Mouse (Mus musculus) heart, postnatal 25 days (tissue): ENCODE measurements around the gene Xdh. TPM values are rescaled to one million over a fixed set of nuclear protein-coding genes. Genes with fewer than 3 reads are reported as not detected.

Source experiments
- DNase-seq: peaks from one replicate; pipeline ENCODE4 v3.0.0; 2022; ENCODE audit warnings: low spot score
- intact Hi-C: fragments of 180-260 bp; cut with DNase I; formaldehyde crosslinking; loops from one replicate; pipeline ENCODE4 v1.15.1; 2025
- total RNA-seq, 2 experiments: library from RNA; stranded (reverse); gene quantifications; 2 replicates each; pipeline ENCODE4 v1.2.3; 2021

The Xdh gene
- total RNA-seq, 2 experiments from 2014 or later: 88.2 to 109 TPM

GRCm38 (mm10) chr17:73944661-73945060, 5.3 kb downstream of the Xdh start:
- no peak for DNase-seq
- intact Hi-C loops: no loop called here

DNA sequence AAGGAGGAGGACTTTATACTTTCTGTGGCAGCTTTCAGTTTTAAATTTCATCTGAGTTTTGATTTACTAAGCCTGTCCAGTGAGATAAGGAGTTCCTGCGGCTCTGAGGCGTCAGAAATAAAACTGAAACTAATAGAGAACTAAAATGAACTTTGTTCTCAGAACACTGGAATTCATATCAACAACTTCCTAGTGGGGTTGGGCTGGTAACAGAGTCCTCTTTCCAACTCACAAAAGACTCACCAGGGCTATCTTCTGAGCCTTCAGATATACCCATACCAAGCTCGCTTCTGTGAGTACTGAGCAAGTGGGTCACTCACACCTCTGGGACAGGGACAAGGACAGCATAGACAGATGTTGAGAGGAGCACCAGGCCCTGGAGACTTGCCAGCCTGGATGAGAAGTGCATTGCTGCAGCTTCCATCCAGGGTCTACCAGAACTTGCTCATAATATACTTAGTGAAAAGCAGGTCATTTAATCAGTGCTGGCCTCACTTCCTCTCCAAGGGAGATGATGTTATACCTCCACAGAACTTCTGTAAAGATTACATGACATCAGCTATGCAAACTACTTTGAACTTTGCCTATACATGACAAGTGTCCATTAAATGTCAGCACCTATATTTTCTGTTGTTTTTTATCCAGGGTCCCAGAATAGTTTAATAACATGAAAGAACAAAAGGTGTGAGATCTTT, 7.6 kb downstream of the Xdh start:
- no peak for DNase-seq
- intact Hi-C loops: no loop called here

GRCm38 (mm10) chr17:73941816-73942215, 8.2 kb downstream of the Xdh start:
- no peak for DNase-seq
- intact Hi-C loops: no loop called here

- DNase-seq: no peak
- intact Hi-C loops: no loop called here
Observed at GRCm38 (mm10) chr17:73937073-73937472, 12.9 kb downstream of the Xdh start.

- intact Hi-C loops: no loop called here
- DNase-seq: no peak
Observed at GRCm38 (mm10) chr17:73935163-73935562, 14.8 kb downstream of the Xdh start.

DNA sequence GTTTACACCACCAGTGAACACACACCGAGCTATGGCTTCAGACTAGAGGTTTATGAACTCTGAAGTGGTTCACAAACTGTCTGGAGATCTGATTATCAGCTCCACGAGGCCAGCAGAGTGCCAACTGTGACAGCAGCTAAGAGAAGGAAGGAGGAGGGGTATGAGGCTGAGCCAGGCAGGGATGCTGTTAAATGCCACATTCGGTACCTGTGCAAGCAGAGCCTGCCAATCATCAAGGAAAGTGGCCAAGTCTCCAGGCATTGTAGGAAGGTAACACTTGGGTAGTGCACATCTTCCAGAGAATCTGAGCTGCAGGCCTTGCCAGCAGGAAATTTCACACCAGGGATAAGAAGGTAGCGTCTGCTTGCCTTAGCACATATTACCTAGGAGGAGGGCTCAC, 15.7 kb downstream of the Xdh start:
- no peak for DNase-seq
- intact Hi-C loops: no loop called here

GRCm38 (mm10) chr17:73933616-73934015, 16.4 kb downstream of the Xdh start:
- intact Hi-C loops: no loop called here
- DNase-seq: no peak

DNA sequence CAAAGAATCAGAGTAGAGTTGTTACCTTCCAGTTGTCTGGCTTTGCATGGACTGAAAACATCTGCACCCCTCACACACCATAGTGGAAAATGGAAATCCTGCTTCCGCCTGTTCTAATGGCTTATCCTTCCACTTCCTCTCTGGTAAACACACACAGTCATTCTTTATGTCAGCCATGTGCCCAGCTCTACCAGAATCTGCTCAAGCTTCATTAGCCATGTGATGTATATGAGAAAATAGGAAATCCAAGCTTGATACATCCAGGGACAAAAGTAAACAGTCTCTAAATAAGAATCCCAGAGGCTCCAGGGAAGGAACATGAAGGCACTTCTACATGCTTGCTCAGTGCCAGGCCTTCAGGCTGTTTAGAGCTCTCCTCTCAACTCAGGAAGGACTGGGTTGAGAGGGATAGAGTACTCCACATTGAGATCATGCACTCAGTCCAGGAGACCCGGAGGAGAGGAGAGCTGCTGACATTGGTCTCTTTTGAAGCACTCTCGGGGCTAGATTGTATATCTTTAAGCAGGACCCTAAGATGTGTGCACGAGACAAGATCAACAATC, 17.4 kb downstream of the Xdh start:
- intact Hi-C loops: no loop called here
- no peak for DNase-seq

- intact Hi-C loops: no loop called here
- no peak for DNase-seq
Observed at GRCm38 (mm10) chr17:73919520-73919919, 30.5 kb downstream of the Xdh start.

DNA sequence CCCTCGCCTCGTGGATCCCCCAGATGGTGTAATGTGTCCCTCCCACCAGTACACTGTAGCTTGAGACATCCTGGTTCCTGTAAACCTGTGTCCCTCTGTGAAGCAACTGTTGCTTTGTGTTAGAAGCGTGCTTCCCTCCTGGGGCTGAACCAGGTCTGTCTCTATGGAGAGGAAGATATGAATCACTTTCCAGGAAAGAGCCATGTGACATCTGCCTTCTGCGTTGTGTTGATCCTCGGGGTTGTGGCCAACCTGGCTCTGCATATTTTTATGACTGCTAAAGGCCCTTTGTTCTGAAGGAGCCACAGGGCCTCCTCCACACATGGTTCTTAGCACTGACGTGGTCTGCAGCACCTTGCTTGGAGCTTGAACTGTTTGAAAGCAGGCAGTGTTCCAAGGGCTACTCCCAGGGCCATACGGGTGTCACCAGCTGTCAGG, 31.0 kb downstream of the Xdh start:
- intact Hi-C loops: no loop called here
- no peak for DNase-seq

GRCm38 (mm10) chr17:73918138-73918537, 31.9 kb downstream of the Xdh start:
- intact Hi-C loops: no loop called here
- no peak for DNase-seq

DNA sequence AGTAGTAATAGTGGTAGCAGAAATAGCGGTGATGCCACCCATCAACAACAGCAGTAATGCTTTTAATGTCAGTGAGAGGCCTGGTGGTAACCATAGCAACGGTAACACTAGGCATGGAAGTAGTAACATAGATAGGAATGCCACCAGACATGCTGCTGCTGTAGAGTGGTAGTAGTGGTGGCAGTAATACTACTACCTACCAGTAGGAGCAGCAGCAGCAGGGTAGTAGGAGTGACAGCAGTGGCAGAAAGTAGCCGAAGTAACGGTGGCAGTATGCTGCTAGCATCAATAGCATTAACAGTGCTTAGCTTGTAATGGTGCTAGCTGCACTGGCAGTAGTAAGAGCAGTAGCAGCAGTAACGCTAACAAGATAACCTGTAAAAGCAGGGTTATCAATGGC, 32.3 kb downstream of the Xdh start:
- DNase-seq: no peak
- intact Hi-C loops: no loop called here

GRCm38 (mm10) chr17:73914730-73915129, 35.3 kb downstream of the Xdh start:
- no peak for DNase-seq
- intact Hi-C loops: no loop called here

DNA sequence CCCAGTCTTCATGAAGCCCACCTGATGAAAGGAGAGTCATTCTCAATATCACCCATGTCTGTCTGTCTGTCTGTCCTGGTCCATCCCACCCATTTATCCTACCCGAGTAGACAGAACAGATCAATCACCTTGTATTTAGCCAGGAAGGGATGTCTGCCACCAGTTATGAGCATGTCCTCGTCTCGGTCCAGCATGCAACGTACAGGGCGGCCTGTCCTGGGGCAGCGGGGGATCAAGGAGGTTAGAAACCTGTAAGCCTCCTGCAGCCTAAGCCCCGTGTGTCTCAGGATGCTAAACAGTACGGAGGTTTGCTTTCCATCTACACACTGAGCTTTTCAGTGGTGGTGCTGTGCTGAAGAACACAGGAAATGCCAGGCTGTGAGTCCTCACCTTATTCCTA, 43.9 kb downstream of the Xdh start:
- intact Hi-C loops: no loop called here

DNA sequence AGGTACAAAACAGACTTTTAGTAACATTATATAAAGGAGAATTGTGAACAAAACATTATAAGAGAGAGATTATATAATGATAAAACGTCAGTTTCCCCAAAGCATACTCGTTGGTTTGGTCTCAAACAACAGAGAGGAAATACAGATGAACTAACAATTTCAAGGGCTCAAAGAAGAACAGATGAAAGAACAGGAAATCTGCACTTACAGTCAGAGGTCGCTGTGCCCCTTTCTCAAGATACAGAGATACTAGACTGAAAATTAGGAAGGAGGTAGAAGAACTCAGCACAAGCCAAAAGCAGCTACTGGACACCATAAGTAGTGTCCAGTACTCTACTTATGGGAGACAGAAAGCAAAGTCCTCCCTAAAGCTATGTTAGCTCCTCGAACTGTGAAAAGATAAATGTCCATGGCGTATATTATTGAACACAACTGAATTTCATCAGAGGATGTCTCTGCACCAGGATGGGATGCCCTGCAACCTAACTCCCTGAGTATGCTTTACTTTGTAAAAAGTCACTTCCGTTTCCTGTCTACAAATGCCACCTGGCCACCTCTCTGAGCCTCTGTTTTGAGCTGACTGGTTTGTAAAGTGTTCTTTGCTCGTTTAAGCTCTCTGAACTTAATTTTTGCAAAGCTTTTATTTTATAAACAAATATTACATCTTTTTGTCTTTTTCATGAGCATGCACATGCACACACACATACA, 44.8 kb downstream of the Xdh start:
- intact Hi-C loops: no loop called here
- no peak for DNase-seq

More for the DNA sequence above, 43.9 kb downstream of the Xdh start:
- no peak for DNase-seq

- DNase-seq: no peak
- intact Hi-C loops: no loop called here
Observed at GRCm38 (mm10) chr17:73903121-73903520, 46.9 kb downstream of the Xdh start.

GRCm38 (mm10) chr17:73902234-73902636, 47.8 kb downstream of the Xdh start:
- intact Hi-C loops: no loop called here
- DNase-seq: no peak

- intact Hi-C loops: loop anchor here (5.0 to 10.0 kb wide), 2 partner anchors 128 to 300 kb away; no protein-coding TSS in a partner anchor
- DNase-seq: no peak
Observed at GRCm38 (mm10) chr17:73894399-73894798, 55.6 kb downstream of the Xdh start.

GRCm38 (mm10) chr17:73893822-73894221, 56.2 kb downstream of the Xdh start:
- DNase-seq: no peak
- intact Hi-C loops: loop anchor here (5.0 to 10.0 kb wide), 2 partner anchors 128 to 301 kb away; no protein-coding TSS in a partner anchor

GRCm38 (mm10) chr17:73893207-73893606, 56.8 kb downstream of the Xdh start:
- no peak for DNase-seq
- intact Hi-C loops: loop anchor here (5.0 to 10.0 kb wide), 2 partner anchors 129 to 302 kb away; no protein-coding TSS in a partner anchor

GRCm38 (mm10) chr17:73891590-73891989, 58.4 kb downstream of the Xdh start:
- no peak for DNase-seq
- intact Hi-C loops: loop anchor here (5.0 to 10.0 kb wide), 2 partner anchors 131 to 303 kb away; no protein-coding TSS in a partner anchor
